14 mouse cellular contexts compared by ENCODE assay signal in the genomic region with DNA sequence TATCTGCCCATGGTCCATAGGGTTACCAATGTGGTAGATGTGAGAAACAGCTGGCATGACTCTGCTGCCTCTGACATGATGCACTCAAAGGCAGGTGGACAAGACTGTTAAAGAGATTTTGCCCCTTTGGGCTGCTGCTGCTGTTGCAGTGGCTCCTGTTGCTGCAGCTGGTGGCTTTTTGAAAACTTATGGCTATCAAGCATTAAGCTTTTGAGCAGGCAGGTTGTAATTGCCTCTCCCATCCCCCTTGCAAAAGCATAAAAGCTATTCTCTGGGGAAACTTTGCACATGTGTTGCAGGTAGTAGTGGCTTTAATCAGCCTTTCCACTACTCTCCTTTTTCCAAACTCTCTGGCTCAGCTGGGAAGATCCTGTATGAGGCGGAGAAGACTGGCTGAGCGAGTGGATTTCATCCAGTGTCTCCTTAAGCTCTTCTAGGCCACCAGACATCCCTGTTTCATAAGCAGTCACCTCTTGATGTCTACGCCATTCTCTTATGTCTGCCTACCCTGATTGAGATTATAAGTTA.
"Had no signal": no experiment of that assay in that cellular context is flagged by ENCODE, and none has a peak within 500 bp of the region (broad histone marks: within the 10 kb centered on the region; RNA-seq: fewer than 3 reads in every experiment).

No protein-coding gene starts in this region.

- H3K9ac ChIP-seq: intestine, embryonic 15.5 days; kidney, embryonic 15.5 days; limb, embryonic 15.5 days; liver, embryonic 12.5 days; lung, embryonic 14.5 days; midbrain, embryonic 15.5 days had no signal

- H3K4me3 ChIP-seq: intestine, embryonic 15.5 days; kidney, embryonic 15.5 days; left cerebral cortex, adult 2 months; limb, embryonic 15.5 days; liver, embryonic 12.5 days; midbrain, embryonic 15.5 days had no signal

- H3K27me3 ChIP-seq: intestine, embryonic 15.5 days; kidney, embryonic 15.5 days; limb, embryonic 15.5 days; liver, embryonic 12.5 days; midbrain, embryonic 15.5 days had no signal

- ATAC-seq: intestine, embryonic 15.5 days; liver, embryonic 12.5 days; midbrain, embryonic 15.5 days had no signal

- DNase-seq: kidney, adult 18-20 months; kidney, postnatal 25 days; lung, embryonic 14.5 days; lung, postnatal 10 days; lung, postnatal 4 days; thymus, postnatal 4 days had no signal

- H3K36me3 ChIP-seq: intestine, embryonic 15.5 days; kidney, embryonic 15.5 days; limb, embryonic 15.5 days; liver, embryonic 12.5 days; midbrain, embryonic 15.5 days had no signal

- H3K27ac ChIP-seq: intestine, embryonic 15.5 days; kidney, embryonic 15.5 days; left cerebral cortex, adult 2 months; liver, embryonic 12.5 days; midbrain, embryonic 15.5 days; stomach, postnatal 0 days had no signal

- H3K4me1 ChIP-seq: intestine, embryonic 15.5 days; kidney, embryonic 15.5 days; liver, embryonic 12.5 days had no signal

- H3K4me2 ChIP-seq: intestine, embryonic 15.5 days; kidney, embryonic 15.5 days; limb, embryonic 15.5 days; liver, embryonic 12.5 days; lung, embryonic 14.5 days; midbrain, embryonic 11.5 days; midbrain, embryonic 15.5 days had no signal

- H3K9me3 ChIP-seq: intestine, embryonic 15.5 days; kidney, embryonic 15.5 days; limb, embryonic 15.5 days; liver, embryonic 12.5 days; midbrain, embryonic 15.5 days had no signal
